9 mouse cellular contexts compared by ENCODE assay signal in genomic region chr5:135806555-135807262, GRCm38 (mm10). TPM values are rescaled to one million over a fixed set of nuclear protein-coding genes. Genes with fewer than 3 reads are reported as not detected.
DNase-seq lines count a peak whose midpoint lies in the region; ATAC-seq and TF ChIP-seq lines count a peak whose summit lies in the region.
"Had no signal": no experiment of that assay in that cellular context is flagged by ENCODE, and none has a peak within 500 bp of the region (broad histone marks: within the 10 kb centered on the region; RNA-seq: fewer than 3 reads in every experiment).

Srrm3 (plus strand) TSS chr5:135806890.

- no peak within 1 kb of the TSS for H3K4me2 ChIP-seq in CH12.LX (ENCODE audit: insufficient read depth, low read depth, poor library complexity, severe bottlenecking)
- H3K4me2 ChIP-seq in neural tube, embryonic 15.5 days = peak within 1 kb of the TSS; percentile 72
- H3K4me2 ChIP-seq: limb, embryonic 15.5 days had no signal

- H3K9me3 ChIP-seq in CH12.LX (replicated peaks; ENCODE audit: low read length) = peaks cover 12% of the 10 kb centered on the region
- no peaks in the 10 kb centered on the region for H3K9me3 ChIP-seq in forebrain, embryonic 10.5 days
- H3K9me3 ChIP-seq in neural tube, embryonic 15.5 days (replicated peaks) = no peaks in the 10 kb centered on the region
- H3K9me3 ChIP-seq: limb, embryonic 15.5 days had no signal

- H3K27me3 ChIP-seq in CH12.LX (replicated peaks) = peaks cover 81% of the 10 kb centered on the region
- peaks cover 6% of the 10 kb centered on the region; the same call in 1 of the 2 replicates for H3K27me3 ChIP-seq in forebrain, embryonic 10.5 days (ENCODE audit: poor library complexity, severe bottlenecking)
- no peaks in the 10 kb centered on the region for H3K27me3 ChIP-seq in neural tube, embryonic 15.5 days (replicated peaks)

- no peaks in the 10 kb centered on the region for H3K79me2 ChIP-seq in CH12.LX (replicated peaks; ENCODE audit: control insufficient read depth, extremely low read depth, insufficient read depth, poor library complexity, severe bottlenecking)

- no peaks in the 10 kb centered on the region for H3K36me3 ChIP-seq in CH12.LX (replicated peaks in 1 of 2; ENCODE audit: control insufficient read depth in 1 of 2, insufficient read depth in 1 of 2, low read length in 1 of 2)
- no peaks in the 10 kb centered on the region for H3K36me3 ChIP-seq in forebrain, embryonic 10.5 days (replicated peaks)
- no peaks in the 10 kb centered on the region for H3K36me3 ChIP-seq in neural tube, embryonic 15.5 days
- H3K36me3 ChIP-seq: limb, embryonic 15.5 days had no signal

- TF ChIP-seq RAD21 in CH12.LX (IDR thresholded peaks at IDR 0.05; ENCODE audit: low read depth, low read length) = peak; percentile 32

- no peaks in the 10 kb centered on the region; a peak in 1 of 4 replicates for H3K4me1 ChIP-seq in CH12.LX (ENCODE audit: control insufficient read depth in 1 of 2, insufficient read depth in 2 of 2)
- peaks cover 11% of the 10 kb centered on the region for H3K4me1 ChIP-seq in forebrain, embryonic 10.5 days
- H3K4me1 ChIP-seq in neural tube, embryonic 15.5 days = peaks cover 29% of the 10 kb centered on the region

- 4% methylated on average over 29 of the region's 29 CpGs for WGBS in forebrain, embryonic 10.5 days
- 6% methylated on average over 29 of the region's 29 CpGs for WGBS in large intestine, adult 2 months
- WGBS in neural tube, embryonic 15.5 days = 3% methylated on average over 29 of the region's 29 CpGs

- in situ Hi-C loops in CH12.LX (cut with MboI; ENCODE audit: low pct_ligation_motif_present, low pct_unique_long_range_greater_than_20kb, low sequenced_read_pairs) = no loop called here

- peak; percentile 60 to 100; a peak in 3 of 4 replicates for TF ChIP-seq CTCF in CH12.LX (conservative IDR thresholded peaks at IDR 0.05 in 1 of 2, IDR thresholded peaks at IDR 0.05 in 1 of 2; ENCODE audit: low read depth in 2 of 2, low read length in 2 of 2)

- intact Hi-C loops in heart, postnatal 14 days (cut with DNase I) = no loop called here

- peak; percentile 58; the same call in 1 of the 2 replicates for ATAC-seq in neural tube, embryonic 15.5 days (ENCODE audit: low FRiP score)

- dilution Hi-C loops in CH12.LX (cut with MboI; ENCODE audit: extremely low pct_ligation_motif_present, extremely low pct_unique_long_range_greater_than_20kb, low sequenced_read_pairs) = no loop called here

- H3K4me3 ChIP-seq in CH12.LX (replicated peaks in 1 of 3; ENCODE audit: low read depth in 2 of 3, low read length in 2 of 3, poor library complexity in 1 of 3) = no peak within 1 kb of the TSS
- peak within 1 kb of the TSS; percentile 49 for H3K4me3 ChIP-seq in forebrain, embryonic 10.5 days
- H3K4me3 ChIP-seq in neural tube, embryonic 15.5 days (replicated peaks) = peak within 1 kb of the TSS; percentile 54
- H3K4me3 ChIP-seq: limb, embryonic 15.5 days had no signal

- no peak for TF ChIP-seq POLR2A in CH12.LX (IDR thresholded peaks at IDR 0.05; ENCODE audit: low read depth, low read length)

- TF ChIP-seq EP300 in CH12.LX (IDR thresholded peaks at IDR 0.05; ENCODE audit: low read length) = no peak

- DNase-seq in CH12.LX (ENCODE audit: extremely low read depth) = peak; percentile 85
- peak; percentile 90 for DNase-seq in c-Kit-positive CD71-negative TER-119-negative erythroid progenitor cells, embryonic 14.5 days (ENCODE audit: low read depth)
- peak; percentile 87 for DNase-seq in forebrain, embryonic 10.5 days (ENCODE audit: extremely low spot score, low spot score)
- DNase-seq in heart, postnatal 14 days = peak; percentile 91 to 96
- DNase-seq in large intestine, adult 2 months (ENCODE audit: low read depth, low spot score) = peak; percentile 64
- DNase-seq in lung, adult 18-20 months = peak; percentile 86 to 89
- DNase-seq in testis, postnatal 10 days (ENCODE audit: low spot score) = peak; percentile 96

- H3K9ac ChIP-seq in CH12.LX (ENCODE audit: insufficient read depth, low read depth) = no peak within 1 kb of the TSS
- peak within 1 kb of the TSS; percentile 67 for H3K9ac ChIP-seq in neural tube, embryonic 15.5 days (replicated peaks)
- H3K9ac ChIP-seq: limb, embryonic 15.5 days had no signal

- H3K27ac ChIP-seq in CH12.LX (ENCODE audit: insufficient read depth, low read depth) = no peak within 1 kb of the TSS
- peak within 1 kb of the TSS; percentile 48; the same call in 1 of the 2 replicates for H3K27ac ChIP-seq in forebrain, embryonic 10.5 days
- peak within 1 kb of the TSS; percentile 67 for H3K27ac ChIP-seq in neural tube, embryonic 15.5 days (replicated peaks)
- H3K27ac ChIP-seq: limb, embryonic 15.5 days had no signal

TF ChIP-seq in CH12.LX, 34 proteins besides CTCF, POLR2A, EP300 and RAD21:
- peak; percentile 69 for TF ChIP-seq IRF4 (IDR thresholded peaks at IDR 0.05; ENCODE audit: low read depth, low read length)
- no peak for TF ChIP-seq KAT2A (IDR thresholded peaks at IDR 0.05; ENCODE audit: insufficient replicate concordance, low read length)
- no peak for TF ChIP-seq ZC3H11A (IDR thresholded peaks at IDR 0.05; ENCODE audit: low read depth, low read length)
- TF ChIP-seq MEF2A (IDR thresholded peaks at IDR 0.05; ENCODE audit: borderline replicate concordance, low read depth, low read length) = 0 out of 2 replicates have a peak, but pooled peaks have one; percentile 56
- TF ChIP-seq GABPA (IDR thresholded peaks at IDR 0.05; ENCODE audit: insufficient replicate concordance, low read depth, low read length) = peak; percentile 93
- TF ChIP-seq SMC3 (IDR thresholded peaks at IDR 0.05; ENCODE audit: low read depth, low read length) = peak; percentile 71
- peak; percentile 77; the same call in 1 of the 2 replicates for TF ChIP-seq TCF12 (IDR thresholded peaks at IDR 0.05; ENCODE audit: low read depth, low read length)
- TF ChIP-seq HCFC1 (IDR thresholded peaks at IDR 0.05; ENCODE audit: low read depth, low read length) = peak; percentile 80
- TF ChIP-seq ELF1 (IDR thresholded peaks at IDR 0.05; ENCODE audit: low read depth, low read length) = 0 out of 2 replicates have a peak, but pooled peaks have one; percentile 41
- TF ChIP-seq MXI1 (IDR thresholded peaks at IDR 0.05; ENCODE audit: low read depth, low read length) = peak; percentile 83
- TF ChIP-seq SIN3A (IDR thresholded peaks at IDR 0.05; ENCODE audit: low read length) = peak; percentile 95
- TF ChIP-seq NRF1 (IDR thresholded peaks at IDR 0.05; ENCODE audit: low read depth, low read length) = no peak
- TF ChIP-seq UBTF (IDR thresholded peaks at IDR 0.05; ENCODE audit: low read depth, low read length) = no peak
- peak; percentile 78; the same call in 1 of the 2 replicates for TF ChIP-seq NELFE (IDR thresholded peaks at IDR 0.05; ENCODE audit: low read depth, low read length)

RNA-seq across cellular contexts. Expression of gene Srrm3, which starts in this region (rescaled TPM):
- total RNA-seq in CH12.LX (2012; rRNA removed) (not detected in 2 replicates), CH12.LX (2014; rRNA removed) (not detected in 2 replicates)
- not detected in 2 replicates for polyA plus RNA-seq in CH12.LX (2012; ENCODE audit: insufficient read length, low read depth)
- 2.9 and 4.2 TPM in 2 replicates for polyA plus RNA-seq in forebrain, embryonic 10.5 days (2016; fragmentation: Nextera tagmentation; extraction: Ambion mirVana)
- total RNA-seq in heart, postnatal 14 days (2021) = under 1 TPM in 1 of 2 experiments, not detected in 1; 0.10 TPM
- 0.15 and 0.17 TPM in 2 replicates for polyA plus RNA-seq in large intestine, adult 2 months (2012; rRNA removed)
- polyA plus RNA-seq in neural tube, embryonic 15.5 days (2015; fragmentation: Nextera tagmentation; extraction: Ambion mirVana) = 65.5 and 87.3 TPM in 2 replicates

Comparison
In these comparisons a context has a peak if more than half of its experiments do, and no peak if none do; other contexts are left out.
1. RNA of gene Srrm3 (polyA plus RNA-seq): 65.5 to 87.3 TPM in neural tube, embryonic 15.5 days; 2.9 to 4.2 TPM in forebrain, embryonic 10.5 days, 0.15 to 0.17 TPM in large intestine, adult 2 months and not detected in CH12.LX; every median in the first group is over 10 times any median in the second.
2. Peak in DNase-seq in CH12.LX; RNA of the gene not detected or under 1 TPM.
3. Peak in DNase-seq in heart, postnatal 14 days; RNA of the gene not detected or under 1 TPM.
4. Peak in DNase-seq in large intestine, adult 2 months; RNA of the gene not detected or under 1 TPM.
5. H3K4me3 ChIP-seq: peak in forebrain, embryonic 10.5 days (single experiment) and neural tube, embryonic 15.5 days (single experiment); none in CH12.LX (0 of 3).
6. Peak in every context shown above with its lines, with median percentiles within 50 percentile points of each other: DNase-seq.